Mouse (Mus musculus) limb, embryonic 13.5 days (tissue): Measurements from ENCODE around the gene Tcf15. TPM values are rescaled to one million over a fixed set of nuclear protein-coding genes. Genes with fewer than 3 reads are reported as not detected.

ENCODE experiments used
- ATAC-seq: fragments of 200-750 bp; cut with Nextera tagmentation; 2 replicates; pipeline ENCODE4 v1.8.0; 2017; ENCODE audit warnings: low read depth, moderate number of reproducible peaks, moderate TSS enrichment; ENCODE audit not compliant: low FRiP score
- H3K27ac ChIP-seq: fragments of 300-500 bp; sonication (generic); 2 replicates; pipeline ENCODE4 v1.5.1; 2015; ENCODE audit warnings: inconsistent platforms, mild to moderate bottlenecking, moderate library complexity
- H3K27me3 ChIP-seq: fragments of 300-500 bp; sonication (generic); 2 replicates; pipeline ENCODE4 v1.6.1; 2015; ENCODE audit warnings: mild to moderate bottlenecking, inconsistent platforms
- H3K36me3 ChIP-seq: fragments of 300-500 bp; sonication (generic); 2 replicates; pipeline ENCODE4 v1.6.1; 2015; ENCODE audit warnings: inconsistent platforms, mild to moderate bottlenecking, moderate library complexity
- H3K4me1 ChIP-seq: fragments of 300-500 bp; sonication (generic); 2 replicates; pipeline ENCODE4 v1.6.1; 2015; ENCODE audit warnings: inconsistent platforms
- H3K4me2 ChIP-seq: fragments of 300-500 bp; sonication (generic); replicated peaks from 2 replicates; pipeline ENCODE4 v1.6.1; 2015; ENCODE audit warnings: inconsistent platforms, mild to moderate bottlenecking, moderate library complexity
- H3K4me3 ChIP-seq: fragments of 300-500 bp; sonication (generic); 2 replicates; pipeline ENCODE4 v1.5.1; 2015; ENCODE audit warnings: moderate library complexity, mild to moderate bottlenecking, inconsistent platforms
- H3K9ac ChIP-seq: fragments of 300-500 bp; sonication (generic); 2 replicates; pipeline ENCODE4 v1.6.1; 2015; ENCODE audit warnings: mild to moderate bottlenecking, inconsistent platforms
- H3K9me3 ChIP-seq: fragments of 300-500 bp; sonication (generic); 2 replicates; pipeline ENCODE4 v1.6.1; 2016; ENCODE audit warnings: inconsistent platforms
- WGBS: fragments of 180-500 bp; shearing (Covaris S2); methylation state at CpG from one replicate; pipeline ENCODE4 v1.1.7; 2015; 5-methylcytosine and 5-hydroxymethylcytosine counted together
- polyA plus RNA-seq: library from polyadenylated mRNA; unstranded; fragments of >200 nt; fragmentation: Nextera tagmentation; extraction: Ambion mirVana; gene quantifications from 2 replicates; pipeline ENCODE4 v1.2.1, GENCODE M21; 2015

The Tcf15 gene
- polyA plus RNA-seq = 7.6 and 8.8 TPM in 2 replicates

GRCm38 (mm10) chr2:152143279-152144157 is at the start of gene Tcf15:
Gene Tcf15 (plus strand): TSS chr2:152143561.
- Histone ChIP-seq H3K4me2 (peak within 1 kb of the TSS; percentile 85), H3K4me3 (peak within 1 kb of the TSS; percentile 54), H3K9me3 (no peaks in the 10 kb centered on the region), H3K27ac (no peak within 1 kb of the TSS), H3K4me1 (peaks cover 36% of the 10 kb centered on the region), H3K36me3 (no peaks in the 10 kb centered on the region), H3K9ac (peak within 1 kb of the TSS; percentile 63), H3K27me3 (peaks cover 76% of the 10 kb centered on the region)
- WGBS = under 1% methylated on average over 114 of the region's 118 CpGs
- peak; percentile 85 for ATAC-seq

- H3K4me2 ChIP-seq = peak overlapping the region; percentile 53
- H3K27me3 ChIP-seq = peaks cover 86% of the 10 kb centered on the region
- H3K4me1 ChIP-seq = peaks cover 16% of the 10 kb centered on the region
- H3K9ac ChIP-seq = 0 out of 2 replicates have a peak overlapping the region, but pooled peaks have one; percentile 0
- H3K9me3 ChIP-seq = no peaks in the 10 kb centered on the region
- 5% methylated on average over 29 of the region's 29 CpGs for WGBS
- no peaks in the 10 kb centered on the region for H3K36me3 ChIP-seq
- H3K27ac ChIP-seq = no peak overlapping the region
- ATAC-seq = no peak
- peak overlapping the region; percentile 23 for H3K4me3 ChIP-seq
These were observed 48.4 kb upstream of the Tcf15 start for GRCm38 (mm10) chr2:152094856-152095545.

- 75% methylated on average over 2 of the region's 2 CpGs for WGBS
- no peak overlapping the region for H3K4me3 ChIP-seq
- peaks cover 73% of the 10 kb centered on the region for H3K27me3 ChIP-seq
- H3K4me2 ChIP-seq = no peak overlapping the region
- no peaks in the 10 kb centered on the region for H3K36me3 ChIP-seq
- H3K9ac ChIP-seq = no peak overlapping the region
- ATAC-seq = no peak
- peaks cover 16% of the 10 kb centered on the region for H3K4me1 ChIP-seq
- no peaks in the 10 kb centered on the region for H3K9me3 ChIP-seq
- no peak overlapping the region for H3K27ac ChIP-seq
These were observed 46.4 kb upstream of the Tcf15 start for GRCm38 (mm10) chr2:152096922-152097321.

- no peak overlapping the region for H3K9ac ChIP-seq
- WGBS = 78% methylated on average over 11 of the region's 11 CpGs
- H3K4me1 ChIP-seq = peaks cover 16% of the 10 kb centered on the region
- no peak for ATAC-seq
- no peak overlapping the region for H3K27ac ChIP-seq
- no peaks in the 10 kb centered on the region for H3K9me3 ChIP-seq
- H3K27me3 ChIP-seq = peaks cover 70% of the 10 kb centered on the region
- no peak overlapping the region for H3K4me3 ChIP-seq
- no peak overlapping the region for H3K4me2 ChIP-seq
- H3K36me3 ChIP-seq = no peaks in the 10 kb centered on the region
These were observed 45.4 kb upstream of the Tcf15 start for GRCm38 (mm10) chr2:152097916-152098315.

- Histone ChIP-seq H3K4me3 (no peak overlapping the region), H3K9me3 (no peaks in the 10 kb centered on the region), H3K4me1 (peaks cover 8% of the 10 kb centered on the region; the same call in 1 of the 2 replicates), H3K27ac (no peak overlapping the region), H3K36me3 (no peaks in the 10 kb centered on the region), H3K27me3 (peaks cover 54% of the 10 kb centered on the region), H3K9ac (no peak overlapping the region), H3K4me2 (no peak overlapping the region)
- ATAC-seq = no peak
- WGBS = 65% methylated on average over 3 of the region's 3 CpGs
These were observed 43.8 kb upstream of the Tcf15 start for GRCm38 (mm10) chr2:152099538-152099937.

- H3K9ac ChIP-seq = no peak overlapping the region
- 77% methylated on average over 13 of the region's 13 CpGs for WGBS
- ATAC-seq = no peak
These were observed 41.6 kb upstream of the Tcf15 start for GRCm38 (mm10) chr2:152101761-152102160.

GRCm38 (mm10) chr2:152102369-152102768 is 41.0 kb upstream of the Tcf15 start:
- no peak overlapping the region for H3K4me3 ChIP-seq
- peaks cover 25% of the 10 kb centered on the region for H3K27me3 ChIP-seq
- no peak overlapping the region for H3K9ac ChIP-seq
- no peak for ATAC-seq
- H3K36me3 ChIP-seq = no peaks in the 10 kb centered on the region
- H3K27ac ChIP-seq = no peak overlapping the region
- H3K9me3 ChIP-seq = no peaks in the 10 kb centered on the region
- H3K4me2 ChIP-seq = no peak overlapping the region
- H3K4me1 ChIP-seq = no peaks in the 10 kb centered on the region
- 59% methylated on average over 6 of the region's 6 CpGs for WGBS

More at GRCm38 (mm10) chr2:152101761-152102160, 41.6 kb upstream of the Tcf15 start:
- Histone ChIP-seq H3K9me3 (no peaks in the 10 kb centered on the region), H3K36me3 (no peaks in the 10 kb centered on the region), H3K27ac (no peak overlapping the region), H3K4me1 (no peaks in the 10 kb centered on the region), H3K27me3 (peaks cover 31% of the 10 kb centered on the region), H3K4me3 (no peak overlapping the region), H3K4me2 (no peak overlapping the region)

- Histone ChIP-seq H3K9me3 (no peaks in the 10 kb centered on the region), H3K4me3 (peak overlapping the region; percentile 68), H3K36me3 (0 out of 2 replicates have a peak, but pooled peaks cover 2% of the 10 kb centered on the region), H3K27ac (no peak overlapping the region), H3K4me1 (no peaks in the 10 kb centered on the region), H3K9ac (peak overlapping the region; percentile 78), H3K4me2 (peak overlapping the region; percentile 84), H3K27me3 (peaks cover 13% of the 10 kb centered on the region)
- 22% methylated on average over 17 of the region's 17 CpGs for WGBS
- peak; percentile 58 for ATAC-seq
These were observed 38.5 kb upstream of the Tcf15 start for GRCm38 (mm10) chr2:152104711-152105317.

GRCm38 (mm10) chr2:152105318-152106224 is 37.8 kb upstream of the Tcf15 start, which contains the start of gene Srxn1:
Gene Srxn1 (plus strand): TSS chr2:152105516.
- Histone ChIP-seq H3K4me3 (peak within 1 kb of the TSS; percentile 68), H3K27ac (no peak within 1 kb of the TSS), H3K27me3 (peaks cover 13% of the 10 kb centered on the region), H3K4me1 (no peaks in the 10 kb centered on the region), H3K4me2 (peak within 1 kb of the TSS; percentile 84), H3K9ac (peak within 1 kb of the TSS; percentile 78), H3K36me3 (0 out of 2 replicates have a peak, but pooled peaks cover 2% of the 10 kb centered on the region), H3K9me3 (no peaks in the 10 kb centered on the region)
- under 1% methylated on average over 82 of the region's 84 CpGs for WGBS
- ATAC-seq = peak; percentile 86

- 0 out of 2 replicates have a peak, but pooled peaks cover 2% of the 10 kb centered on the region for H3K36me3 ChIP-seq
- no peaks in the 10 kb centered on the region for H3K9me3 ChIP-seq
- no peak overlapping the region for H3K27ac ChIP-seq
- peak overlapping the region; percentile 68 for H3K4me3 ChIP-seq
- WGBS = 81% methylated on average over 3 of the region's 3 CpGs
- H3K4me2 ChIP-seq = peak overlapping the region; percentile 84
- H3K4me1 ChIP-seq = no peaks in the 10 kb centered on the region
- ATAC-seq = no peak
- H3K9ac ChIP-seq = no peak overlapping the region
- H3K27me3 ChIP-seq = peaks cover 13% of the 10 kb centered on the region
These were observed 37.2 kb upstream of the Tcf15 start for GRCm38 (mm10) chr2:152106225-152106595.

GRCm38 (mm10) chr2:152106597-152106996 is 36.8 kb upstream of the Tcf15 start:
- no peak for ATAC-seq
- H3K4me1 ChIP-seq = no peaks in the 10 kb centered on the region
- 0 out of 2 replicates have a peak overlapping the region, but pooled peaks have one; percentile 84 for H3K4me2 ChIP-seq
- H3K27ac ChIP-seq = no peak overlapping the region
- no peak overlapping the region for H3K9ac ChIP-seq
- 0 out of 2 replicates have a peak, but pooled peaks cover 2% of the 10 kb centered on the region for H3K36me3 ChIP-seq
- peaks cover 10% of the 10 kb centered on the region for H3K27me3 ChIP-seq
- H3K4me3 ChIP-seq = peak overlapping the region; percentile 68; the same call in 1 of the 2 replicates
- WGBS = 89% methylated on average over 10 of the region's 10 CpGs
- H3K9me3 ChIP-seq = no peaks in the 10 kb centered on the region
